Mouse (Mus musculus) heart, adult 2 months (tissue): ENCODE results near the gene Akap2.

Experiments
- CTCF ChIP-seq: fragments of 200-600 bp; IDR thresholded peaks from 2 replicates; pipeline ENCODE4 v1.8.1; 2022; ENCODE audit warnings: antibody characterized with exemption, mild to moderate bottlenecking, moderate library complexity
- POLR2A ChIP-seq: fragments of 200-500 bp; IDR thresholded peaks from 2 replicates; pipeline ENCODE4 v1.6.1; 2011; ENCODE audit warnings: mild to moderate bottlenecking, low read depth, low read length, control low read depth; ENCODE audit not compliant: insufficient read depth

- no peak for TF ChIP-seq CTCF
- no peak for TF ChIP-seq POLR2A
These were observed 144.4 kb downstream of the Akap2 start for GRCm38 (mm10) chr4:57861856-57862255.
